Mouse (Mus musculus) lung, postnatal 0 days (tissue): ENCODE data around the gene Fto.

Experiments used
- CTCF ChIP-seq: IDR thresholded peaks from 2 replicates; pipeline ENCODE4 v1.5.1; 2016; ENCODE audit warnings: antibody characterized with exemption, mild to moderate bottlenecking
- EP300 ChIP-seq: IDR thresholded peaks from 2 replicates; pipeline ENCODE4 v1.6.1; 2016; ENCODE audit warnings: antibody characterized with exemption, mild to moderate bottlenecking, control low read depth

GRCm38 (mm10) chr8:91498611-91499010 is 185.3 kb downstream of the Fto start:
- TF ChIP-seq CTCF (no peak), EP300 (no peak)
